Mouse (Mus musculus) kidney, adult 2 months (tissue): ENCODE measurements around the gene Cops7a.

Experiments
- CTCF ChIP-seq: fragments of 200-500 bp; conservative IDR thresholded peaks from 2 replicates; pipeline ENCODE4 v1.5.1; 2011; ENCODE audit warnings: low read depth, mild to moderate bottlenecking, control low read depth, low read length, moderate library complexity, mixed read lengths; ENCODE audit not compliant: insufficient read depth, insufficient read length
- POLR2A ChIP-seq: fragments of 200-500 bp; IDR thresholded peaks from one replicate; pipeline ENCODE4 v1.6.1; 2011; ENCODE audit warnings: low read depth, low read length, control low read depth

GRCm38 (mm10) chr6:124995246-124995645 lies 29.9 kb upstream of the Cops7a start:
- TF ChIP-seq CTCF (no peak), POLR2A (no peak)
